Mouse (Mus musculus) urinary bladder, postnatal 25 days (tissue): Measurements from ENCODE around the gene Wnt3.

Source experiments
- DNase-seq: peaks from one replicate; pipeline ENCODE4 v3.0.0; 2022; ENCODE audit warnings: low spot score

The Wnt3 gene

DNA sequence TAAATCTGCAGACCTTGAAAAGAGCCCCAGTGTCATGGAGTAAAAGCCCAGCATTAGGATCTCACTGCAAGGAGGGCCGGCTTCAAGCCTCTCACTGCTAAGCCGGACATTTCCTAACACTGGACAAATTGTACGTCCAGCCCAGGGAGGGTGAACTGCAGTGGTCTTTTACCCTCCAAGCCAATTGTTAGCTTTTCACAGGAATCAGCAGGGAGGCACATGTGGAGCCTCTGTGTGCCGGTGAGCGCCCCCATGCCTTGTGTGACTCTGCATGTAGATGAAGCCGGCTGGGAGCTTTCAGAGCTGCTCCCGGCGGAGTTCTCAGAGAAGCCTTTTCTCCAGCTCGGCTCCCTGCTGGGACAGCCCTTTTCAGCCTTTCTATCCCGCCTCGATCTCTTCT is 66.9 kb downstream of the Wnt3 start:
- DNase-seq: no peak

DNA sequence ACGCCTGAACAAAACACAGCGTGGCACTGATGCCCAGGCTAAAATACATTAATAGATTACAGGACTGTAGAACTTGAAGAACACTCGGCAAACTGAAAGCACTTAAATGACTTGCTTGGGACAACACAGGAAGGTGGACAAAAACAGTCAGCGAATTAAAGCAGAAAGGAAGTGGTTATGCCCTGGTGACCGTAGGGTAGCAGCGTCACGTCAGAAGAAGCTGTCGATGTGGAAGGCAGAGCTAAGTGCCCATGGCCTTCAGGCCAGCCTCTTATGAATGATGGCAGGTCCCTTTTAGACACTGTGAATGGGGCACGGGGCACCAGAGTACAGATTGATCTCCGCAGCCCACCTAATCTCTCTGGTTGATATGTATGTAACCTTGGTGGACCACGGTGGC is 74.3 kb downstream of the Wnt3 start:
- DNase-seq: no peak

GRCm38 (mm10) chr11:103852590-103853283 is 78.8 kb downstream of the Wnt3 start:
- no peak for DNase-seq

DNA sequence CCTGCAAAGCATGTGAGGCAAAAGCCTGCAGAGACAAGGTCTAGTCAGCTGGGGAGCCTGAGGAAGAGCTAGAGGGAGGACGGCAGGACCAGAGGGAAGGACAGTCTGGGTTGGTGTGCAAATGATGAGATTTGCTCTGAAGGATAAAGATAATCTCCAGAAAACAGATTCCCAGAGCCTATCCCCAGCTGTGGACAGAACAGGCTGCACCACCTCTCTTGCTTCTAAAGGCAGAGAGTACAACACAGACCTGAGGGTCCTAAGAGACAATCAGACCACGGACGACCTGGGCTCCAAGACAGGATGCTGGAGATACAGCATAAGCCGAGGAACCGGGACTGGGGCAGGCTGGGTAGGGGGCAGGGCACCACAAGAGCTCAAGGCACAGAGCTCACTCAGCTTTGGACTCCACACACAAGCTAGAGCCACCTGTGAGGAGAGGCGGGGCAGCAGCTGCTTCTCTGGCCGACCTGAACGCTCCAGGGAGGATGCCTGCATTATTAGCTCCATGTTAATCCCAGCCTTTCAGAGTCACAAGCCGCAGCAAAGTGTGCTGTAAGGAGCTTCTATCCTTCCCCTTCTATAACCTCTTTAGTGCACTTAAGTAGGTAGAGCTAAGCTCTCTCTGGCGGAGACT is 79.5 kb downstream of the Wnt3 start:
- no peak for DNase-seq

DNA sequence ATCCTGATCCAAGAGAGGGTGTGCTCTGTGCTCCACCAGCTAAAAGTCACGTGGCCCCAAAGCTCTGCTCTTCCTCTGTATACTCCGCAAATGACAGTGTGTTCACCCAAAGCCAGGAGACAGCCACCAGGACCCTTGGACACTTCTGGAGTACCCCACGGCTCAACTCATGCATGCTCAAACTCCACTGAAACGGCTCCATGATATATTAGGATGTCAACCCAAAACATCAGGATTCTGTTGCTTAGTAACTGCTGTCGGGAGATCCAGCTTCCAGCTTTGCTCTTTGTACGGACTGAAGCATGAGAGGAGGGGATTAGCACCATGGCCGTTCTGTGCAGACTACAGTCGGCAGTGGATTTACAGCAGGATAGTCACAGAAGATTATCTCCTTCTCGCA is 80.3 kb downstream of the Wnt3 start:
- no peak for DNase-seq

DNA sequence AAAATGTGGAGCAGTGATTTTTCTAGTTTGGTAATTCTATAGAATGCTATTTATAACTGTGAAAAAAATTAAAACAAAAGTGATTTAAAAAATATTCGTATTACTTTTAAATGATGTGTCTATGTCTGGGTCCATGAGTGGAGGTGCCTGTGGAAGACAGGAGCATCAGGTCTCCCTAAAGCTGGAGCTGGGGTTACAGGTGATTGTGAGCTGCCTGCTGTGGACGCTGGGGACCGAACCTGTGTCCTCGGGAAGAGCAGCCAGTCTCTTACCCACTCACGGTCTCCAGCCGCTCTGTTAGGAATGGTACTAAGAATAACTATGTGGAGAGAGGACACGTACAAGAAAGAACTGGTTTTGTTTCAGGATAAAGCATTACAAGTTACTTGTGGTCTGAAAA is 82.7 kb downstream of the Wnt3 start:
- no peak for DNase-seq

DNA sequence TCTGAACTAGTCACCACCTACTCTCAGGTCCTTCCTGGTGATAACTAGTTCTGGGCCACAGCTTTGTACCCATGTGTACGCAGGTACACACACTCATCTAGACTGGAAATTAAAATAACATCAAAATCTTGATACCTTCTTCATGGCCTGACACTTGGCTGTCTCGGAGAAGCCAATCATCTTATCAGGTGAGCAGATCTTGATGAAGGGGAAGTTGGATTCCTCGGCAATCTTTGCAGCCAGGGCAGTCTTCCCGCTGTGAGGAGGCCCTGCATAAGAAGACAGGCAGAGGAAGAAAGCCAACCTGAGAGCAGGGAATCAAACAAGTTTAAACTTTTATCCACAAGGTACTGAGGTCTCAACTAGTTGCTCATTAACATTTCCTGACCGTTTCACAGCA is 84.8 kb downstream of the Wnt3 start:
- no peak for DNase-seq

DNA sequence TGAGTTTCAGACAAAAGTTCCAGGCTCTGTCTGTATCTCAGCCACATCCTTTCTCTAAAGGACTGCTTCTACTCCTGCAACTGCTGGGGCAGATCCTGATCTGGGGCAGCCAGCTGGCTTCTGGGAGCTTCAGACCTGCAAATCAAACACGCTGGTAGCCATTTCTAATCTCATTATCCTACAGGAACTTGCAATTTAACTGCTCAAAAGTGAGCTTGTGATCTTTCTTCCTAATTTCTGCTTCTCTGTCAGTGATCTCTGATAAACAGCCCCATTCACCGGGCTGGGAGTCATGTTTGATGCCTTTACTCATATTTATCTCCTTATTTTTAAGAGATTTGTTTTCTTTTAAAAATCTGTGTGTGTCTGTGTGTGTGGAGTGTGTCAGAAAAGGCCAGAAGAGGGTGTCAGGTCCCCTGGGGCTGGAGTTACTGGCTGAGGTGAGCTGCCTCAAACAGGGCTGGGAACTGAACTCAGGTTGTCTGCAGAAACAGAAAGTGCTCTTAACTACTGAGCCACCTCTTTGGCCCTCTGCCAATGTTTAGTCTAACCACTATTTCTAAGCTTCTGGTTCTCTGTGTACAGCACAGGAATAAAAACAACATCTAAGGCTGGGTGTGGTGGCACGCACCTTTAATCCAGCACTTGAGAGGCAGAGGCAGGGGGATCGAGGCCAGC is 86.1 kb downstream of the Wnt3 start:
- no peak for DNase-seq

GRCm38 (mm10) chr11:103862951-103863350 is 89.0 kb downstream of the Wnt3 start:
- no peak for DNase-seq

GRCm38 (mm10) chr11:103864486-103864885 is 90.5 kb downstream of the Wnt3 start:
- no peak for DNase-seq

GRCm38 (mm10) chr11:103865346-103865745 is 91.4 kb downstream of the Wnt3 start:
- no peak for DNase-seq
